Mouse (Mus musculus) lung, postnatal 0 days (tissue): Measurements from ENCODE around the gene Capza3. TPM values are rescaled to one million over a fixed set of nuclear protein-coding genes. Genes with fewer than 3 reads are reported as not detected.
A peak's percentile ranks its signal among the peaks of the same experiment; 100 is the strongest.

ENCODE experiments used
- ATAC-seq: fragments of 200-750 bp; cut with Nextera tagmentation; 2 replicates; pipeline ENCODE4 v1.8.0; 2017; ENCODE audit warnings: moderate library complexity
- DNase-seq: peaks from one replicate; pipeline ENCODE4 v3.0.0-alpha.2; 2016; ENCODE audit warnings: low spot score
- H3K27ac ChIP-seq: fragments of 300-500 bp; sonication (generic); 2 replicates; pipeline ENCODE4 v1.5.1; 2014; ENCODE audit warnings: antibody characterized with exemption, mild to moderate bottlenecking, low read length, mixed read lengths
- H3K27me3 ChIP-seq: fragments of 300-500 bp; sonication (generic); replicated peaks from 2 replicates; pipeline ENCODE4 v1.6.1; 2014; ENCODE audit warnings: low read length, mixed read lengths; ENCODE audit not compliant: insufficient read depth
- H3K36me3 ChIP-seq: fragments of 300-500 bp; sonication (generic); 2 replicates; pipeline ENCODE4 v1.6.1; 2014; ENCODE audit warnings: low read length, mixed read lengths; ENCODE audit not compliant: insufficient read depth
- H3K4me1 ChIP-seq: fragments of 300-500 bp; sonication (generic); 2 replicates; pipeline ENCODE4 v1.6.1; 2014; ENCODE audit warnings: antibody characterized with exemption, low read depth, low read length, mixed read lengths; ENCODE audit not compliant: insufficient read depth
- H3K4me2 ChIP-seq: fragments of 300-500 bp; sonication (generic); replicated peaks from 2 replicates; pipeline ENCODE4 v1.6.1; 2014; ENCODE audit warnings: low read depth, mild to moderate bottlenecking, low read length, moderate library complexity, mixed read lengths
- H3K4me3 ChIP-seq: fragments of 300-500 bp; sonication (generic); 2 replicates; pipeline ENCODE4 v1.5.1; 2014; ENCODE audit warnings: low read depth, low read length
- H3K9ac ChIP-seq: fragments of 300-500 bp; sonication (generic); replicated peaks from 2 replicates; pipeline ENCODE4 v1.6.1; 2014; ENCODE audit warnings: low read depth, mild to moderate bottlenecking
- H3K9me3 ChIP-seq: fragments of 300-500 bp; sonication (generic); 2 replicates; pipeline ENCODE4 v1.6.1; 2016; ENCODE audit warnings: low read length, mixed read lengths
- CTCF ChIP-seq: IDR thresholded peaks from 2 replicates; pipeline ENCODE4 v1.5.1; 2016; ENCODE audit warnings: antibody characterized with exemption, mild to moderate bottlenecking
- EP300 ChIP-seq: IDR thresholded peaks from 2 replicates; pipeline ENCODE4 v1.6.1; 2016; ENCODE audit warnings: antibody characterized with exemption, mild to moderate bottlenecking, control low read depth
- WGBS: fragments of 180-500 bp; shearing (Covaris S2); extraction: QIAGEN DNeasy Blood & Tissue Kit; methylation state at CpG from one replicate; pipeline ENCODE4 v1.1.7; 2014; 5-methylcytosine and 5-hydroxymethylcytosine counted together
- polyA plus RNA-seq: library from polyadenylated mRNA; unstranded; fragments of >200 nt; fragmentation: Nextera tagmentation; extraction: Ambion mirVana; gene quantifications from 2 replicates; pipeline ENCODE4 v1.2.1, GENCODE M21; 2015

The Capza3 gene
- polyA plus RNA-seq, 1 experiment from 2014 or later, result not detected

- Histone ChIP-seq H3K27ac (no peak overlapping the region), H3K27me3 (no peaks in the 10 kb centered on the region), H3K4me1 (no peaks in the 10 kb centered on the region), H3K9me3 (no peaks in the 10 kb centered on the region), H3K4me3 (no peak overlapping the region), H3K9ac (no peak overlapping the region), H3K4me2 (no peak overlapping the region), H3K36me3 (no peaks in the 10 kb centered on the region)
- DNase-seq, result no peak
- WGBS, result 65% methylated on average over 7 of the region's 7 CpGs
- TF ChIP-seq CTCF, result no peak
- TF ChIP-seq EP300, result no peak
- ATAC-seq, result no peak
Measured at GRCm38 (mm10) chr6:140080933-140081332, 39.9 kb downstream of the Capza3 start.

DNA sequence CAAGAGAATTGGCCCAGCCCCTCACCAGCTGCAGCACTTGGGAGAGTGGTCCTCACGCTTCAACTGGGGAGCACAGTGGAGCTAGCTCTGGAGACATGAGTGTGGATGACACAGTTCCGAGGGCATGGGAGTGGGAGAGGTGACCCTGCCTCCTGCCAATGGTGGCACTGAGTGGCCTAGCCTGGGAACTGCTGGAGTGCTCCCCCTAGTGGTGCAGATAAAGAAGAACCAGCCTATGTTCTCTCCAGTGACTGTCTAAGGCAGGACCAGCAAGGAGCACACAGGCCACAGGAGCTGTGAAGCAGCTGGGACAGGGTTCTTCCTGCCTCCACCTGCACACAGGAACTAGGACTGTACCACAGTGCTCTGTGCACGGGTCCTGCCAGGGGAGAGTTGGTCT lies 40.7 kb downstream of the Capza3 start:
- no peaks in the 10 kb centered on the region for H3K36me3 ChIP-seq
- TF ChIP-seq CTCF (peak; percentile 59), EP300 (no peak)
- no peaks in the 10 kb centered on the region for H3K27me3 ChIP-seq
- H3K4me2 ChIP-seq, result no peak overlapping the region
- no peaks in the 10 kb centered on the region for H3K9me3 ChIP-seq
- H3K27ac ChIP-seq, result no peak overlapping the region
- WGBS, result 79% methylated on average over 3 of the region's 3 CpGs
- ATAC-seq (peak; percentile 16; the same call in 1 of the 2 replicates), DNase-seq (no peak)
- no peak overlapping the region for H3K9ac ChIP-seq
- H3K4me3 ChIP-seq, result no peak overlapping the region
- no peaks in the 10 kb centered on the region for H3K4me1 ChIP-seq

- Histone ChIP-seq H3K27ac (no peak overlapping the region), H3K27me3 (no peaks in the 10 kb centered on the region), H3K9me3 (no peaks in the 10 kb centered on the region), H3K9ac (no peak overlapping the region), H3K36me3 (no peaks in the 10 kb centered on the region), H3K4me2 (no peak overlapping the region), H3K4me1 (no peaks in the 10 kb centered on the region), H3K4me3 (no peak overlapping the region)
- TF ChIP-seq EP300 (no peak), CTCF (no peak)
- ATAC-seq (no peak), DNase-seq (no peak)
- 60% methylated on average over 5 of the region's 5 CpGs for WGBS
Measured at GRCm38 (mm10) chr6:140089855-140090254, 48.8 kb downstream of the Capza3 start.

Other genes with a start within 250 kb of the Capza3 start
- gene Plcz1, start 205 bp downstream of the Capza3 start, polyA plus RNA-seq, result not detected in 2 replicates